In the genomic region with DNA sequence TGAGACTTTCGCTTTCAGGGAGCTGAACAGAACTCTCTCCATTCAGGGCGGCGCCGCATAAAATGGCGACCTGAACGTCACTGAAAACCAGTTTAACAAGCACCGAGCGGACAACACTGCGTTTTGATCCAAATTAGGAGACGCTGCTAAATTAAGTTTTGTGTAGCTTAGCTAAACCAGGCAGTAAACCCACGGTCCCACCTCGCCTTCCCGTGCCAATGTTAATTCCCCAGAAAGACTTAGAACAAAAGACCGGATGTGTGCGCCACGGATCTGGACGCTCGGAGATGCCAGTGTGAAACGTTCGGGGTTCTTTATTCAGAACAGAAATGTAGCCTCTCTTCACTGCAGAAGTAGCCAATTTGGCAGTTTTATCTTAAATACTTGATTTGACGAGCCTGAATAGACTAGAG, we compare ENCODE assay signal across 7 mouse cellular contexts. TPM values are rescaled to one million over a fixed set of nuclear protein-coding genes. Genes with fewer than 3 reads are reported as not detected.
A peak's percentile ranks its signal among the peaks of the same experiment; 100 is the strongest.
DNase-seq lines count a peak whose midpoint lies in the region; ATAC-seq and TF ChIP-seq lines count a peak whose summit lies in the region.

No protein-coding gene starts in this region.

- no peaks in the 10 kb centered on the region for H3K4me1 ChIP-seq in intestine, postnatal 0 days (replicated peaks; ENCODE audit: control insufficient read depth, insufficient read depth, low read length)
- peaks cover 37% of the 10 kb centered on the region for H3K4me1 ChIP-seq in limb, embryonic 13.5 days
- H3K4me1 ChIP-seq in midbrain, embryonic 14.5 days (ENCODE audit: control insufficient read depth, insufficient read depth, low read length) = peaks cover 16% of the 10 kb centered on the region
- H3K4me1 ChIP-seq in spleen, adult 2 months (ENCODE audit: control insufficient read depth, insufficient read depth, insufficient read length) = peaks cover 3% of the 10 kb centered on the region; the same call in 1 of the 2 replicates

- ATAC-seq in intestine, postnatal 0 days = peak; percentile 14; the same call in 1 of the 2 replicates
- ATAC-seq in limb, embryonic 13.5 days (ENCODE audit: low FRiP score, low read depth) = no peak
- ATAC-seq in midbrain, embryonic 14.5 days (ENCODE audit: low FRiP score, low TSS enrichment) = no peak

- peak; percentile 92 for DNase-seq in R1 (ENCODE audit: low read depth, low spot score)
- peak; percentile 85 for DNase-seq in embryo, embryonic 10.5 days (ENCODE audit: low spot score)
- peak; percentile 11 to 64 for DNase-seq in gastrocnemius, postnatal 36 days
- peak; percentile 84 for DNase-seq in midbrain, embryonic 14.5 days
- DNase-seq in spleen, adult 2 months (ENCODE audit: low read depth in 1 of 2, low spot score in 2 of 2) = peak in 1 of 2 experiments; percentile 74

- WGBS in intestine, postnatal 0 days = under 1% methylated on average over 21 of the region's 21 CpGs
- WGBS in limb, embryonic 13.5 days = under 1% methylated on average over 21 of the region's 21 CpGs
- WGBS in midbrain, embryonic 14.5 days = under 1% methylated on average over 21 of the region's 21 CpGs
- under 1% methylated on average over 21 of the region's 21 CpGs for WGBS in spleen, adult 2 months

- peak; percentile 73 for TF ChIP-seq POLR2A in spleen, adult 2 months (IDR thresholded peaks at IDR 0.05; ENCODE audit: low read depth, low read length)

- no peaks in the 10 kb centered on the region for H3K27me3 ChIP-seq in intestine, postnatal 0 days (replicated peaks; ENCODE audit: control insufficient read depth, insufficient read depth, low read length)
- H3K27me3 ChIP-seq in limb, embryonic 13.5 days = no peaks in the 10 kb centered on the region
- H3K27me3 ChIP-seq in midbrain, embryonic 14.5 days (ENCODE audit: control insufficient read depth, insufficient read depth, low read length) = no peaks in the 10 kb centered on the region
- H3K27me3 ChIP-seq in spleen, adult 2 months (ENCODE audit: control insufficient read depth, insufficient read depth, low read length) = no peaks in the 10 kb centered on the region

- H3K36me3 ChIP-seq in intestine, postnatal 0 days (ENCODE audit: control insufficient read depth, insufficient read depth) = no peaks in the 10 kb centered on the region
- no peaks in the 10 kb centered on the region for H3K36me3 ChIP-seq in limb, embryonic 13.5 days
- H3K36me3 ChIP-seq in midbrain, embryonic 14.5 days (ENCODE audit: control insufficient read depth, insufficient read depth, low read length) = no peaks in the 10 kb centered on the region
- no peaks in the 10 kb centered on the region for H3K36me3 ChIP-seq in spleen, adult 2 months (ENCODE audit: control insufficient read depth, insufficient read depth, low read length)

- H3K4me3 ChIP-seq in intestine, postnatal 0 days (ENCODE audit: low read depth, low read length) = peak overlapping the region; percentile 54
- peak overlapping the region; percentile 48 for H3K4me3 ChIP-seq in limb, embryonic 13.5 days
- peak overlapping the region; percentile 51 for H3K4me3 ChIP-seq in midbrain, embryonic 14.5 days (replicated peaks; ENCODE audit: low read depth, low read length)
- H3K4me3 ChIP-seq in spleen, adult 2 months (ENCODE audit: extremely low read depth, insufficient read depth, insufficient read length) = peak overlapping the region; percentile 66

- peak overlapping the region; percentile 61 for H3K9ac ChIP-seq in intestine, postnatal 0 days (ENCODE audit: low read depth, low read length)
- H3K9ac ChIP-seq in limb, embryonic 13.5 days = peak overlapping the region; percentile 72
- peak overlapping the region; percentile 60 for H3K9ac ChIP-seq in midbrain, embryonic 14.5 days (replicated peaks; ENCODE audit: low read length)

- no peak for TF ChIP-seq CTCF in intestine, postnatal 0 days (IDR thresholded peaks at IDR 0.05; ENCODE audit: low read depth)
- no peak for TF ChIP-seq CTCF in spleen, adult 2 months (IDR thresholded peaks at IDR 0.05; ENCODE audit: extremely low read depth, insufficient read depth, insufficient read length, insufficient replicate concordance)

- H3K9me3 ChIP-seq in intestine, postnatal 0 days (ENCODE audit: control insufficient read depth) = no peaks in the 10 kb centered on the region
- H3K9me3 ChIP-seq in limb, embryonic 13.5 days = no peaks in the 10 kb centered on the region
- H3K9me3 ChIP-seq in midbrain, embryonic 14.5 days (ENCODE audit: control insufficient read depth, low read length) = no peaks in the 10 kb centered on the region

- peak overlapping the region; percentile 85 for H3K4me2 ChIP-seq in intestine, postnatal 0 days (replicated peaks; ENCODE audit: low read depth)
- H3K4me2 ChIP-seq in limb, embryonic 13.5 days (replicated peaks) = peak overlapping the region; percentile 80
- peak overlapping the region; percentile 90 for H3K4me2 ChIP-seq in midbrain, embryonic 14.5 days (ENCODE audit: low read length)

- intact Hi-C loops in gastrocnemius, postnatal 36 days (cut with DNase I) = loop anchor here (10.0 kb wide), 1 partner anchor 1870 kb away; the partner anchor contains the start of genes Hist1h2ai, Hist1h2bl and Hist1h3h

- H3K27ac ChIP-seq in intestine, postnatal 0 days (ENCODE audit: low read depth, low read length) = peak overlapping the region; percentile 95
- peak overlapping the region; percentile 92 for H3K27ac ChIP-seq in limb, embryonic 13.5 days
- H3K27ac ChIP-seq in midbrain, embryonic 14.5 days (replicated peaks; ENCODE audit: low read depth, low read length) = peak overlapping the region; percentile 94
- peak overlapping the region; percentile 97 for H3K27ac ChIP-seq in spleen, adult 2 months (ENCODE audit: insufficient read depth, low read length)

RNA-seq across cellular contexts. Expression of gene Hist1h4d, which starts 3.6 kb away (rescaled TPM):
- total RNA-seq in gastrocnemius, postnatal 36 days (2021) = 10 to 100 TPM; 39.6 to 39.7 TPM
- polyA plus RNA-seq in intestine, postnatal 0 days (2015; fragmentation: Nextera tagmentation; extraction: Ambion mirVana) = 34.7 and 35.3 TPM in 2 replicates
- polyA plus RNA-seq in limb, embryonic 13.5 days (2015; fragmentation: Nextera tagmentation; extraction: Ambion mirVana) = 126 and 130 TPM in 2 replicates
- polyA plus RNA-seq in midbrain, embryonic 14.5 days (2014; fragmentation: Nextera tagmentation; extraction: Ambion mirVana) = 38.1 and 40.0 TPM in 2 replicates
- 19.1 and 20.9 TPM in 2 replicates for polyA plus RNA-seq in spleen, adult 2 months (2012; rRNA removed)

RNA-seq across cellular contexts. Expression of gene Hist1h3d, which starts 9.5 kb away (rescaled TPM):
- total RNA-seq in gastrocnemius, postnatal 36 days (2021) = 1 to 10 TPM; 2.8 to 4.8 TPM
- 1.6 and 2.3 TPM in 2 replicates for polyA plus RNA-seq in intestine, postnatal 0 days (2015; fragmentation: Nextera tagmentation; extraction: Ambion mirVana)
- polyA plus RNA-seq in limb, embryonic 13.5 days (2015; fragmentation: Nextera tagmentation; extraction: Ambion mirVana) = 7.8 and 8.4 TPM in 2 replicates
- polyA plus RNA-seq in midbrain, embryonic 14.5 days (2014; fragmentation: Nextera tagmentation; extraction: Ambion mirVana) = 1.6 and 2.0 TPM in 2 replicates
- 20.9 and 27.9 TPM in 2 replicates for polyA plus RNA-seq in spleen, adult 2 months (2012; rRNA removed)

RNA-seq across cellular contexts. Expression of gene Hist1h2ad, which starts 10.9 kb away (rescaled TPM):
- 1 to 10 TPM; 1.2 to 2.2 TPM for total RNA-seq in gastrocnemius, postnatal 36 days (2021)
- 0.97 and 1.3 TPM in 2 replicates for polyA plus RNA-seq in intestine, postnatal 0 days (2015; fragmentation: Nextera tagmentation; extraction: Ambion mirVana)
- polyA plus RNA-seq in limb, embryonic 13.5 days (2015; fragmentation: Nextera tagmentation; extraction: Ambion mirVana) = 1.0 and 3.0 TPM in 2 replicates
- 2.1 and 2.2 TPM in 2 replicates for polyA plus RNA-seq in midbrain, embryonic 14.5 days (2014; fragmentation: Nextera tagmentation; extraction: Ambion mirVana)
- 12.2 and 23.2 TPM in 2 replicates for polyA plus RNA-seq in spleen, adult 2 months (2012; rRNA removed)

RNA-seq across cellular contexts. Expression of gene Hist1h2bf, which starts 11.0 kb away (rescaled TPM):
- 1 to 10 TPM; 7.5 to 8.5 TPM for total RNA-seq in gastrocnemius, postnatal 36 days (2021)
- 0.64 and 1.3 TPM in 2 replicates for polyA plus RNA-seq in intestine, postnatal 0 days (2015; fragmentation: Nextera tagmentation; extraction: Ambion mirVana)
- polyA plus RNA-seq in limb, embryonic 13.5 days (2015; fragmentation: Nextera tagmentation; extraction: Ambion mirVana) = 9.1 and 16.5 TPM in 2 replicates
- polyA plus RNA-seq in midbrain, embryonic 14.5 days (2014; fragmentation: Nextera tagmentation; extraction: Ambion mirVana) = 1.5 and 2.7 TPM in 2 replicates
- polyA plus RNA-seq in spleen, adult 2 months (2012; rRNA removed) = 26.2 and 28.3 TPM in 2 replicates

RNA-seq across cellular contexts. Expression of gene Hist1h2bg, which starts 13.8 kb away (rescaled TPM):
- 10 to 100 TPM; 15.3 to 21.1 TPM for total RNA-seq in gastrocnemius, postnatal 36 days (2021)
- 3.1 and 4.4 TPM in 2 replicates for polyA plus RNA-seq in intestine, postnatal 0 days (2015; fragmentation: Nextera tagmentation; extraction: Ambion mirVana)
- polyA plus RNA-seq in limb, embryonic 13.5 days (2015; fragmentation: Nextera tagmentation; extraction: Ambion mirVana) = 11.2 and 14.4 TPM in 2 replicates
- polyA plus RNA-seq in midbrain, embryonic 14.5 days (2014; fragmentation: Nextera tagmentation; extraction: Ambion mirVana) = 1.4 and 2.6 TPM in 2 replicates
- polyA plus RNA-seq in spleen, adult 2 months (2012; rRNA removed) = 57.5 and 66.9 TPM in 2 replicates
